Mouse (Mus musculus): ENCODE results near the gene Rab3c.

Rab3c gene

DNA sequence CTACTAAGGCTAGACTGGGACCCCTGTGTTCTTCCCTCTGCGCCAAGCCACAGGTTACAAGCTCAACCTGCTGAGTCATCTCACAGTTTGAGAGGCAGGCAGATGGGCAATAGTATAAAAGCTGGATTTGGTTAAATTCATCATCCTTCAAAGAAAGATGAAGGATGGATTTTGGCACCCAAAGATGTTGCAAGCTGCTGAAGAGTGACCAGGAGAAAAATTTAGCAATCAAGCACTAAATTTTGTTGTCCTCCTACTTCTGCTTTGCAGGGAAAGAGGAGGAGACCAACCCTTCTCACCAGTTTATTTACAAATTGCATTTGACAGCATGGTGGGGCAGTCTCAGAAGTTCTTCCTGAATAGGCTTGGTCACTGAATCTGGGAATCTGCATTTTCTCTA is 90.8 kb downstream of the Rab3c start:
- in situ Hi-C loops (cut with MboI, MseI) = no loop called here

DNA sequence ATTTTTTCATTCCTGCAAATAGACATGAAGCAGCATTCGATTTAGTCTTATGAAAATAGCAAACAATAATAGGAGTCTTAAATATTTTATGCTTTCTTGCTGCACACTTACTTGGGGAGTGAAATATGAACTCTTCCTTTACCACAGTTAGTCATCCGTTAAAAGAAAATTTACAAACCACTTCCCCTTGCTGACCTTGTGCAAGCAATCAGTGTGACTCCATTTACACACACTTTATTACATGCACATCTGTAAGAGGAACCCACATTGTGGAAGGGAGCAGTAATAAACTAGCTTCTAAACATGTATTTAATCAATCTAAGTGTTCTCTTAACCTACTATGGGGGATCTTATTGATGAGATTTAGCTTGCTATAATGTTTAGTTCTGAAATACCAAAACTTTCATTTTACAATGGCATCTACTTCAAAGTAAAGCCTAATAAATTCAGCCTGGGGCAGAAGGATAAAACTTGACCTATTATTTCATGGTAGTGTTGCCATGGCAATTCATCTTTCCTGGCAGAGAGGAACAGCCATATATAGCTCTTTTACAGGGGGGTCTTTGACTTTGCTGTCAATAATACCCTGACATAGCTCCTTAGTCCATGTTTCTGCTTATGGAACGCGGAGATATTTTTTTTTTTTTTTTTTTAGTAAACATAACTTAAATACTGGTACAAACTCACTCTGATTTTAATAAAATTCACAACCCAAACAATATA is 95.7 kb downstream of the Rab3c start:
- in situ Hi-C loops (cut with MboI, MseI) = loop anchor here in 1 of 2 experiments (10.0 kb wide), 1 partner anchor 1930 kb away; no protein-coding TSS in a partner anchor

DNA sequence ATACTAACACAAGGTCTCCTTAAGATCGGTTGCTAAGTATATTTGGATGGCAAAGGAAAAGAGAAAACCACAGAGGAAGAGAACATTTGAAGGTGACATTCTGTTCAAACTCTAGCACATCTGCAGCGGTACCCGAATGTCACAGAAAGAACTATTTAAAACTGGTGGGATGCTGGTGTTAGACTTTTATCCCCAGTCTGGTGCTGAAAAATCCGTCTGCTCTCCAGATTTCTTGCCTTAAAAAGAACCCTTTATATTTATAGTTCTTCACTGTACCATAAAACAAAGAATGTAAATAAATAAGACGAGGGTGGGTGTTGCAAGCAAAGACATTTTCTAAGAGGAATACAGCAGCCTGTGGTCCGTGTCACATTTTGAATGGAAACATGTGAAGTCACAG is 105.1 kb downstream of the Rab3c start:
- in situ Hi-C loops (cut with MboI, MseI) = no loop called here

DNA sequence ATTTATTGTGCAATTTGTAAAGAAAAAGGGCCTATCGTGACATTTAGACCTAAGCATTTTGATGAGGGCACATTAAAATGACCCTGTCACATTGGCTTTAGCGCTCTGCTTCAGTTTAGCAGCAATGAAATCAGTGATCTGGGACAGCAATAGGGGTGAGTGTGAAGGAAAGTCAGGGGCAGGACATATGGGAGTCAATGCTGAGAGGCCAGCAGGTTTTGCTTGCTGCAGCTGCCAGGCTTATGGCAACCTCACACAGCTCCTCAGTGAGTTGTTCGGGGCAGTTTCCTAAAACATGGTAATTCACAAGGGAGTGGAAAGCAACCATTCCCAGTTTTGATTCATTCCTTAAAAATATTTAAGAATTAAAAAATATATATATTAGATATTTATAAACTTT is 111.1 kb downstream of the Rab3c start:
- in situ Hi-C loops (cut with MboI, MseI) = no loop called here

DNA sequence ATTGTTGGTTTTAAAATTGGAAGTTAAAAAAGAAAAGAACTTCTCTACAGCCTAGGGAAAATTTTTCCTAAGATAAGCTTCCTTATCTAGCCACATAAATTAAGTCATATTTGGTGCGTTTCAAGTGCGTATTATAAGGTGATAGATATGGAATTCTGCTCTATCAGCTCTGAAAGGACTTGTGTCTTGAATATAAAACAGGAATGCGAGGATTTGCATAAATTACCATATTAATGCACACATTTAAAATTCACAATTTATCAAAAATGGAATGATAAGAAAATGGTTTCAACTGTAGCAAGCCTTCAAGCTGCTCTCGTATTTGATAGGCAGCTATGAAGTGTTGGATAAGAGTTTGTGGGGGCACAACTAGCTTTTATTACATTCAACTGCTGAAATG is 111.6 kb downstream of the Rab3c start:
- in situ Hi-C loops (cut with MboI, MseI) = no loop called here

DNA sequence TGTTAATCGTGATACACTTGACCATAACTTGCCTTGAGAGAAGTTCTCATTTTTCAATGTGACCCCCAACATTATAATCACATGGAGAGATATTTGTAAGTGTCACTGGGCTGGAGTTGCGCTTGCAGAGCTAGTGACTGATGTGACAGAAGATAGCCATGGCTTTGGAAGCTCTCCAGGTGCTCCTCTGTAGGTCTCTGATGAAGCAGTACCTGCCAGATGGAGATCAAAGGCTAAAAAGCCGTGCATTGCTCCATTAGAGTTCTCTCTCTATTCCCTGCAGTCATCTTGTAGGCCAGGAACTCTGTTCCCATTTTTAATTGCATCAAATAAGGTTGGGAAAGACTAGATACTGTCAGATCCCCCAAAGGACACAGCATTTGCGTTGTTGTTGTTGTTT is 112.2 kb downstream of the Rab3c start:
- in situ Hi-C loops (cut with MboI, MseI) = no loop called here

DNA sequence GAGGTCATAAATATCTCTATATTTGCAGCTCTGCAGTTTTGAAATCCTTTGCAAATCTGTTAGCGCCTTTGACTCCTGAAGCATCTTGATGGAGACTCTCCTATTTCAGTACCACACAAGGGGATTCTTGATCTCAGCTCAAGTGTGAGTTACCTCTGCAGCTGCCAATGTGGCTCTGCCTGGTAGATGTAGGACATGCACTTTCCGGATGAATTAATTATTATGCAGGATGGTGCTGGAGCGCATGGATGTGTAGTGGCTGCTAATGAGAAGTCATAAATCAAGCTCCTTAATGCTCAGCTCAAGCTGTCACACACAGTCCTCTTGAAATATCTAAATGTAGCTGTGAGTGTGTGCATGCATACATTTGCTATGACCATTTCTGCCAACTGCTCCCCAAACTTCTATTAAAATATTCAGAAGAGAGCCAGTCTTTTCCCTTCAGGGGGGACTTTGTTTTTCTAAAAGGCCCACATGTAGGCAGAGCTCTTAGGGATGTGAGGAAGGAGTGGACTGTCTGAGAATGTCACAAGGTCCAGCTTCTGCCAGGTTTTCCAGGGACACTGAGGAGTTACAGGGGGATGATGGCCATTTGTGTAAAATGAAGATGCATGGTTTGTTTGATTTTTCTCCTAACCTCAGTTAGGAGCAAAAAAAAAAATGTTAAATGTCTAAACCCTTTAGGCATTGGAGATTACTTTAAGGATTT is 114.0 kb downstream of the Rab3c start:
- in situ Hi-C loops (cut with MboI, MseI) = no loop called here

DNA sequence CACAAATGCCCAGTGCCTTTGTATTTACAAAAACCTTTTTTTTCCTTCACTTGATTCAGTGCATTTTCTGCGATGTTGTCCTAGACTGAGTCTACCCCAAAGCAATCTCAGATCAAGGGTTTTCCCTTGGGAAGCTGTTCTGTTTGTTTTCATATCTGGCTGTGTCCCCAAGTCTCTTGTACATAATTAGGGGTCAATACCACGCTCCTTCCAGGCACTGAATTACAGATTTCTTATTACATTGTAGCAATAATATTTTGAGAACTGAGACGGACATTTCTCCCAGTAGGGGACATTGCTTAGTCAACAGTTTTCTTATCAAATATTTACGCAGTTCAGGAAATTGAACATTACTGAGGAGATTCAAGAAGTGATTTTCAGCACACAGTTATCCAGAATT is 120.8 kb downstream of the Rab3c start:
- in situ Hi-C loops (cut with MboI, MseI) = no loop called here

DNA sequence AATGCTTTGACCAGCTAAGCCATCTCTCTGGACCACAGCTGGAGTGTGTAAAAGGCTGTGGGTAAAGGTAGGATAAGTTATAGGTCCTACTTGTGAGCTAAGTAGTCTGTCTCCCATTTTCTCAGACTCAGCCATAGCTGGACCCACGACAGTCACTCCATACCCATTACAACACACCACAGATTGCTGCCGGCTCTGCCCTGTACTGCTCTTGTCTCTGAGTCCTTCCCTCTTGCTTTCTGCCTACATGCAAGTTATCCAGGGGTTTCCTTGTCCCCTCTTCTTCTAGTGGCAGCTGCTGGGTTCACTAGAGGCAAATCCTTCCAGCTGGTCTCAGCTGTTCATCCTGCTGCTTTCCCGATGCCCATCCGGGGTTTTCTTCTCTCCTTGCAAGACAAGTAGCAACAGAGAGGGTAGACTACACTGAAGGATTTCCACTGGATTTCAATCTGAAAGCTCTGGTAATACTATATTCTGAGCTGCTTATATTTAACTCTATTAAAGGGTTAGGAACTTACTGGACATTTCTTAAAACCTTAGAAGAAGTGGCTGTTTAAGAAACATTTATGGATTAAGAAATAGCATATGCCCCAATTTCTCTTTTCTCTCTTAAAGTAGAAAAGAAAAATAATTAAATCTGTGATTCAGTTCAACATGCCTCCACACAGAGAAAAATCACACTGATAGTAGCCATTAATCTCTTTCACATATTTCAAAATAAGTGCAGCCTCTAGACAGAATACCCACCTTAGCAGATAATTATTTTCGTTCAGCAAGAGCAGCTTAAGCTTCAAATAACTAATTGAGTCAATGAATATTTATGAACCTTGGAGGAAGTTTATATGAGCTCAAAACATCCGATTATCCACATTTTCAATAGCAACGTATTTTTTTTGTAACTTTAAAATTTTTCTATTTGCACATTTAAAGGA is 121.9 kb downstream of the Rab3c start:
- in situ Hi-C loops (cut with MboI, MseI) = no loop called here

DNA sequence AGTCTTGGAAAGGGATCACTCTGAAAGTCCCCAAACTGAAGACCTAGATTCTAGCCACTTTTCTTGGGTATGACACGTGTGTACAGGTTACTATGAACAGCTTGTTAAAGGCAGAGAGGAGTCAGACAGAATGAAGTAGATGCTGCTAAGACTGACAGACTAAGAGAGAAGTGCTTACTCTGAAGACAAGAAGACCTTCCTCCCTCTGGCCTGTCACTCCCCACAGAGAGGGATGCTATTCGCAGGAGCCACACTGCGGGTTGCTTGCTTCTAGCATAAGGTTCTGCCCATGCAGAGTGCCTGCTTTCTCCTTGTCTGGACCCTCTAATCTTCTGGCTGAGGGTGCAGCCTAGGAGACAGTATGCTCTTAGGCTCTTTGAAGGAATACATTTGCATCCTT is 135.3 kb downstream of the Rab3c start:
- in situ Hi-C loops (cut with MboI, MseI) = no loop called here

DNA sequence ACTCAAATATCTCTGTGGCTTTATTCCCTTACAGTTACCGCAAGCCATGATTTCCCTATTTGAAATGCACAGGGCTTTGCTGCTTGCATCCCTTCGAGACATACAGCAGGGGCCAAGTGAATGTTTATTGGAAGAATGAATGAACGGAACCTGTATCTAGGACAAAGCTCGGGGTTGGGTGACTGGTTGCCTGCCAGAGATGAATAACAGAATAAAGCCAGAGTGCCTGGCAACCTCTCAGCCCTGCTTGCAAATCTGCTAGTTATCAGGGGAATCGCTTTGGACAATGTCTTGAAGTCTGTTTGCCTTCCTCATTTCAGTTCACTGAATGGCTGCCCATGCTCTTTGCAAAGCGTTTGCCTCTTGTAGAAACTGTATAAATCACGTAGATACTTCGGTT is 135.8 kb downstream of the Rab3c start:
- in situ Hi-C loops (cut with MboI, MseI) = no loop called here

DNA sequence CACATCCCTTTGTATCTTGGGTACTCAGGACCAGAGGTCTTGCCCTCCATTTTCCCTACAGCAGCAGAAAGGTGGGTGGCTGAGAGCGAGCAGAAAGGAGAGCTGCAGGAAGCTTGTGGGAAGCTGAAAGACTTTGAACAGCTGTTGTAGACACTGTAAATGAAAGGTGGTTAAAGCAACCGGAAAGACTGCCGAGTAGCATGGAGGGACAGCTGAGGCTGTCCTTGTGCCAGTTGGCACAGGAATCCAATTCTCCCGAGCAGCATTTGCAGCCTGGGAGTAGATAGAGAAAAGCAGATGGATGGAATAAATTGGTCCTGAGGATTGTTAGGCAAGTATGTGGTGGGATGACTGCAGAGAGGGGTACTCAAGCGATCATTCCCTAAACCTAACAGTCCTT is 141.5 kb downstream of the Rab3c start:
- in situ Hi-C loops (cut with MboI, MseI) = no loop called here

DNA sequence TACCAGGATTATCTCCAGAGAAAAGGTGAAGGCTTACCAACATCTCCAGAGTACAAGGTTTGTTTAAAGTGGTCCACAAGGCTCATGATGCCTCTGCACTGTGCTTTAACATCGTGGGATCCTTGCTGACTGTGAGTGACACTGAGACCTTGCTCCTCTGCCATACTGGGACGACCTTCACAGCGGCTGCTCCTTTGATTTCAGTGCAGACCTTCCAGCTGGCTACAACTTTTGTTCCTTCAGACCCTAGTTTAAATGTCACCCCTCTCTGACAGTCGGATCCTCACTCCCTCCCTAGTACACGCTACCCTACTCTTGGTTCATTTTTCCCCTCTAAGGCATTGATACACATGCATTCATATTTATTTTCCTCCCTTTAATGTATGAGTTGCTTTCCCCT is 142.2 kb downstream of the Rab3c start:
- in situ Hi-C loops (cut with MboI, MseI) = no loop called here

DNA sequence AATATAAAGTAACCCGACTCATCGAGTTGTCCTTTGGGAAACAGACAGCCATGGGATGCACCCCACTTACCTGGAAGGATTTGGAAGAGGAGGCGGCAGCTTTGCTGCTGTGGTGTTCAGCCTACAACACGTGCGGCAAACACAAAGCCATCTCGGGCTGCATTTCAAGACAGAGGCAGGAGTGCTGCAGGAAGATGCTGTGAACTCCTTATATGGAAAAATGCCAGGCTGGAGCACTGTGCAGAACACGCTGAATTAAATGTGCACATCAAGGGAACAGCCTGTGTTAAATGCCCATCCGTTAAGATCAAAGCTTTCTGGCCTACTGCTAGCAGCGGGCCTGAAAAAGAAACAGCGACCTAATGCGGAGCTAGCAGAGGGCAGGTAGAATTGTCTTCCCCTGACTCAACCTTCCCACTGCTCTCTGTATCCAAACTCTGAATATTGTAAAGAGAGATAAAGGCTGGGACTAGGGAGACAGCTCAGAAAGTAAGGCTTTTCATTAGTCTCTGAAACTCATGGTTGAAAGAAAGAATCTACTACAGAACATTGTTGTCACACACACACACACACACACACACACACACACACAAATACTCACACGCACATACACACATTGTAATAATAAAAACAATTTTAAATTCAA is 153.1 kb downstream of the Rab3c start:
- in situ Hi-C loops (cut with MboI, MseI) = no loop called here

DNA sequence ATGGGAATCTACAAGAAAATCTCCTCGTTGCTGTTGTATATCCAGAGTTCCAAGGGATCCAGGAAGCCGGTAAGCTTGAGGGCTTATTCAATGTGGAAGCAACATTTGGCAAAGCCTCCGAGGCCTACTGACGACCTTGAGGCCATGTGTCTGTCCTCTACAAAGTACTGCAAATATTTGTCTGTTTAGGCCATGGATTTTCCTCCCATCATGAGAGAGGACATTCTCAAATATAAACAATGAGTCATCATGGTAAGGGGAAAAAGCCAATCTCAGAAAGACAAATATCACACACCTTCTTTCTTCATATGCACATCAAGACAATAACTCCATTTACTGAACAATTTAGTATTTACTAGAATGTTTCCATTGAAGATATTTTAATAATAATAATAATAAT is 158.0 kb downstream of the Rab3c start:
- in situ Hi-C loops (cut with MboI, MseI) = no loop called here

DNA sequence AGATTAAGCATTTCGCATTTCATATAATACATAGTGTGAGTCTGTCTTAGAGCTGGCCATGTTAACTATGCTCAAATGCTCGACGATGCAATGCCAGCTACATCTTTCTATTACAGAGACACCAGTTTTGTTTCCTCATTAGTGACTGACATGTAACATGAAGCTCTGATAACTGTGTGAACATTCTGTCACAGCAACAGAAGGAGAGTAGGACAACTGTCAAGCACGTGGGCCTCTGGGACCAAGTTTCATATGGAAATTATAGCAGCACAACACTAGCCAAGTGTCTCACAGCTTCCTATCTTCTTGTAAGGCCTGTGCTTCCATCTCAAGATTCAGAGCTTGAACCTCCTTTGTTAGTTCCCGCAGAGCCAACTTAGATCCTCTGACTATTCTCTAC is 163.9 kb downstream of the Rab3c start:
- in situ Hi-C loops (cut with MboI, MseI) = no loop called here

DNA sequence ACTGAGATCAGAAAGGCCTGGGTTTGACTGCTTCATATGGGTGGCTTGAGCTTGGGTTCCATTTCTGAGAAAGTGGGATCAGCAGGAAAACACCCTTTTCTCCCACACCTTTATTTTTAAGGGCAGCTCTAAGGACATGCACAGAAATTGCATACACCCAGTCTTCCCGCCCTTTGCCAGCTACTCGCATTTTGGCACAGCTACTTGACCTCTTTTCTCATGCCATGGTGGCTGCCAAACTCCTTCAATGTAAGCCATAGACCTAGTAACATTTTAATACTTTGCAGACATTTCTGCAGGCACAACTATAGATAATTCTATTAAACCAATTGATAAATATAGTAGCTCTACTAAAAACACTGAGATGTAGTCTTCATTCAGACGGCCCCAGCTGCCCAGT is 164.5 kb downstream of the Rab3c start:
- in situ Hi-C loops (cut with MboI, MseI) = no loop called here

DNA sequence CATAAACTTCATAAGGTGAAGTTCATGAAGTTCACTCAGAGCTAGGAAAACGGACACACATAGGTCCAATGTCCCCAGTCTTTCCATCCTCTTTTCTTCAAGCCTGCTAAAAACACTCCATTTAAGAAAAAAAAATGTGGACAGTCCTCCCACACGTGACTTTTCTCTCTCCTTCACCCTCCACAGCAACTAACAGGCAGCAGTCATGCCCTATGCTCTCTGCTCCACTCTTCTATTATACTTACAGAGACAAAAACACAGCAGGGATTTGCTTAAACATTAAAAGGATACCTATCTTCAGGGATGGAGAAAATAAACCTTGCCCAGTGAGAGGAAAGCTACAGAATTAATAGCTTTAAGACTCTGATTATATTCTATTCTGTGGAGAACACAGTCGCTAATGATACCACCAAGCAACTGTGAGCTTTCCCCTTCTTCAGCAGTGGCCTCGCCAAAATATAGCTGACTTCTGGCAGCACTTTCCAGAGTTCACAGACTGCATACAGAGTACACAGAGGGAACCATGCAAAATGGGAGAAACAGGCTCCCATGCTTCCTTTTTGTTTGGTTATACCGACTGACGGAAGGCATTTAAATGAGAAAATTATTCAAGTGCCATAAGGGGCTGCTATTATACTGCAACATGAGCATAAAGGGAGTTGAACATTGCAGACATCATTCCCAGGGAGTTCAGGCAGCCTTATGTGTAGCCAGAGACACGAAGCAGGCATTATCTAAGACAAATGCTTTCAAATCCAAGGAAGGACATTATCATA is 165.7 kb downstream of the Rab3c start:
- in situ Hi-C loops (cut with MboI, MseI) = no loop called here

DNA sequence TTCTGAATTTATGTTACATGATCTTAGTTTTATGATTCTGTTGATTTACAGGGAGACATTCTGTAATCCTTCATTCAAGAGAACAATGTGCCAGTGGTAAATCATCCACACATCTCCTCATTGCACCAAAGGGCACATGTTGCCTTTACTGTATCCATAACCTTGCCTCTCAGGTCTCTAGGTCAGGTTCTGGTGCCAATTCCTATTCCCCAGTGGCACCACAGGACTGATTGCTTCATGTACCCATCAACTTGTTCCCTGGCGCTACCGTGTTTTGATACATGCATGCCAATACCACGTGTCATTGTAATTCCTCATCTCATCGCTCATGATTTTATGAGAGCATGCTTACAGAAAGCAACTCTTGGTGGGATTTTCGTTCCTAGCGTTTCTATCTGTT is 167.1 kb downstream of the Rab3c start:
- in situ Hi-C loops (cut with MboI, MseI) = no loop called here

DNA sequence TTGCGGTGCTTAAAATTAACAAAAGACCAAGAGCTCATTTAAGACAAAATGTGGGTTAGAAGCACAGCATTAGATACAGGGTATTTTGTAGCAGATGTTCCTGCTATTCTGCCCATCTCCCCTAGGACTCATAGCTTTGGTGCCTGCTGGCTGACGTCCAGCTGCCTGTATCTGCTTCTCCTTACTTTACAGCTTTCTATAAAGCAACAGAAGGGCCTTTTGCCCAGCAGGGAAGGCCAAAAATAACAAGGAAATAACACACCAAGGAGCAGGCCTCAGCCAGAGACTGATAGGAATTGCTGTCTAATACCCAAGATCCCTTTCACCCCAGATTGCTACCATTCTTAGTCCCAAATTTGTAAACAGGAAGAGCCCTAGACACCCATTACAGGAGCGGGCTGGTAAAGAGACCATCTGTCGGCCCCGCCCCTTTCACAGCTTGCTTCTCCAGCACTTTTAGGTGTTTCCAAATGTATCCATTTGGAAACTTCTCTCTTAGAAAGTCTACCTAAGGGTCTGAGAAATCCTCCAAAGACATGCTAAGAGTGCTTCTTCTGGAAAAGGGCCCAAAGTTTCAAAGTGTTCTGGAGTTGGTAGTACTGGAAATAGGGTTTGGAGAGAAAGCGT is 183.3 kb downstream of the Rab3c start:
- in situ Hi-C loops (cut with MboI, MseI) = no loop called here

DNA sequence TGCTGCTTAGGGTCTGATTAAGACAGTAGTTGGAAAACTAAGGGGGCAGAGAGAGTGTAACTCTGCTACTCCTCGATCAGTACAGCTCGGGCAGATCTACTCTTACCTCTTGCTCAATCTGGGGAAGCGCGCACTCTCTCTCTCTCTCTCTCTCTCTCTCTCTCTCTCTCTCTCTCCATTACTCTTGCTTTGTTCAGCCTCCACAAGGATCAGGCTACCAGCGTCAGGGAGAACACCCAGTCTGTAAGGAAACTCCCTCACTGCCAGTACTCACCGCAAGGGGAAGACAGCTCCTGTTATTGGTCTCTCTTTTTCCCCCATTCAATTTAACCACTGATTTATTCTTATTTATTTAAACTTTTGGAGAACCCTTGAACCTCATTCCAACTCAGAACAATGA is 185.8 kb downstream of the Rab3c start:
- in situ Hi-C loops (cut with MboI, MseI) = no loop called here

All from T-helper 17 cell (primary cell).